Mouse (Mus musculus): Measurements from ENCODE around the gene Itga2.

Itga2 gene

DNA sequence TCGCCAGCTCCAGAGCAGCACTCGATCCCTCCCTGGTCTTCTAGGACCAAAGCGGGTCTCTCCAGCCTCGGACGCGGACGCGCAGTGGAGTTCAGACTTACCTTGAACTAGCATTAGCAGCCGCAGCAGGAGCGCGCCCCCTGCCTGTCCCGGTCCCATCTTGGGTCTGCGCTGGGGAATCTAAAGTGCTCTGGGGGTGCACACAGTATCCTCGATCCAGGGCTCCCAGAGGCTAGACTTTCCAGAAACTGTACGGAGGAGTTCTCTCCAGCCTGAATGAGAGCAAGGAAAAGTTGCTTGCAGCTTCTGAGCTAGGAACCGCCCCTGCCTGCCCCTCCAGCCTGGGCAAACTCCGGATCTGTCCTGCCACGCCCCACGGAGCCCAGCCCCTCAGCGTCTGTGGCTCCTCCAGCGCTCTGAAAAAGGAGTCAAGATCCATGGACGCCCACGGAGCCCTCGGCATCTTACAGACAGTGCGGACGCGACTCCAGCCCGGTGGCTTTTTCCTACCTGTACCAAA, at the start of gene Itga2:
Itga2 (minus strand) TSS at position 326 of the 520 bp plus-strand sequence.
- DNase-seq (ENCODE audit: low read depth, low spot score): peak; percentile 42

- no peak for DNase-seq (ENCODE audit: low read depth, low spot score)
Measured at GRCm38 (mm10) chr13:114980831-114981419, 49.0 kb upstream of the Itga2 start.

DNA sequence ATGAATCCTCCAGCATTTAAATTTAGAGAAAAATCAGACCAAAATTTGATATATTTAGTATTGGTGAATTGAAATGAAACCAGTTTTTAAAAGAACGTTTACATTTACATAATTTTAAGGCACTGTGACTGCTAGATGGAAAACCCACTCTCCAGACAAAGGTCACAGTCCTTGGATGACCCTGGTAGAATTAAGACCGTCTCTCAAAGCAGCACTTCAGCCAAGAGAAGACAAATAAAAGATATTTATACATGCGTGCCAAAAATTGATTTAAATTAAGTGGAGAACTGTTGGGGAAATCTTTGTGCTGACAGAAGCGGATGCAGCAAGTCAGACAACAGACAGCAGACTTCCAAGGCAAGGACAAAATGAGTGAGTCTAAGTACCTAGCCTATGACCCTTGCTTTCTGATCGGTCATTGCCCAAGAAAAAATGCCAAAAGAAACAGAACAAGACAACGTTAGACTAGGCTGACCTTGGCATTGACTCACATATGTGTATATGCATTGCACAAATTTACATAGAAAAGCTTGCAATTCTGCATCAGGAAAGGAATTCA, 42.7 kb upstream of the Itga2 start:
- DNase-seq (ENCODE audit: low read depth, low spot score): no peak

GRCm38 (mm10) chr13:114971905-114972304, 40.0 kb upstream of the Itga2 start:
- no peak for DNase-seq (ENCODE audit: low read depth, low spot score)

- DNase-seq (ENCODE audit: low read depth, low spot score): peak; percentile 46
Measured at GRCm38 (mm10) chr13:114964233-114964632, 32.3 kb upstream of the Itga2 start.

DNA sequence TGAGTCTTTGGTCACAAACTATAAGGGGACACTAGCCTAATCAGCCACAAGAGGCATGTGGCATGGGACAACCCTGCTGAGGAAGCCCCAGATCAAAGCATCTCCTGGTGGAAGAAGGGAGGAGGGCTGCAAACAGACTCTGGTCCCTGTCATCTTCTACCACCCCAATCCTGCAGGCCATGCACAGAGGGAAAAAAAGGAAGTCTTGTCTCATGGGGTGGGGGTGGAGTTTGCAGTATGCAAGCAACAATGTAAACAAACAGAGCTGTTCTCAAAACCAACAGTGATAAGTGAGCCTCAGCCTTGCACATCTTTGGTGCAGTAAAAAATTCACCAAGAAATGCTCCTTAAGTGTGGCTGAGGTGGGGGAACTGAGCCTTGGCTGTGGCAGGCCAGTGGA, 22.6 kb upstream of the Itga2 start:
- no peak for DNase-seq (ENCODE audit: low read depth, low spot score)

DNA sequence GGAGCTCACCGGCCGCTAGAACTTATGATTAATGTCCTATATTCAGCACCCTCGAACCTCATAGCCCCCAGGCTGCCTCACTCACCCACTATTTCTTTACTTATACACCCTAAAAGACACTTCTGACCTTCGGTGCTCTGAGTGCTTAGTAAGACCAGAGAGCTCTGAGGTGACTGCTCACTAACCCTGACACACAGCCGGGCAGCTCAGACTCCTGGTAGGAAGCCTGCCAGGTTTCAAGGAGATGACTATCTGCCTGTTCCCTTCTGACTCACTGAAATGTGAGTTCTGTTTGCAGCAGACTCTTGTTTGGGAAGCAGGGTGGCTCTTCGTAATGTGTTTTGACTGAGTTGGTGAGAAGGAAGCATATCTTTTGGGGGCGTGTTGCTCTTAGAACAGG, 1.6 kb upstream of the Itga2 start:
- no peak for DNase-seq (ENCODE audit: low read depth, low spot score)

GRCm38 (mm10) chr13:114930996-114931649, 777 bp downstream of the Itga2 start:
- no peak for DNase-seq (ENCODE audit: low read depth, low spot score)

DNA sequence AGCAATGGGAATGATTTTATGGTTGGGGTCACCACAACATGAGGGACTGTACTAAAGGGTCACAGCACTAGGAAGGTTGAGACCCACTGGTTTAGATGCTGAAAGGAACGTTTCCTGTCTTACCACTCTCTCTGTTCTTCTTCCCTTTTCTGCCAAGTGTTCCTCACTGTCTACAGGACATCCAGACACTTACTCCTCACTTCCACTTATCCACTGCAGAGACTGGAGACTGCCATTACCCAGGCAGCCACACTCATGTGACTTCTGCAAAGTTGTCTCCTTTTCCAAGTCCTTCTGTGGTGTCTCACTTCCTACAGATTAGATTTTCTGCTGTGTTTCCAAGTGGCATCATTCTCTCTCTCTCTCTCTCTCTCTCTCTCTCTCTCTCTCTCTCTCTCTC, 7.1 kb downstream of the Itga2 start:
- DNase-seq (ENCODE audit: low read depth, low spot score): no peak

GRCm38 (mm10) chr13:114923331-114923730, 8.6 kb downstream of the Itga2 start:
- DNase-seq (ENCODE audit: low read depth, low spot score): no peak

DNA sequence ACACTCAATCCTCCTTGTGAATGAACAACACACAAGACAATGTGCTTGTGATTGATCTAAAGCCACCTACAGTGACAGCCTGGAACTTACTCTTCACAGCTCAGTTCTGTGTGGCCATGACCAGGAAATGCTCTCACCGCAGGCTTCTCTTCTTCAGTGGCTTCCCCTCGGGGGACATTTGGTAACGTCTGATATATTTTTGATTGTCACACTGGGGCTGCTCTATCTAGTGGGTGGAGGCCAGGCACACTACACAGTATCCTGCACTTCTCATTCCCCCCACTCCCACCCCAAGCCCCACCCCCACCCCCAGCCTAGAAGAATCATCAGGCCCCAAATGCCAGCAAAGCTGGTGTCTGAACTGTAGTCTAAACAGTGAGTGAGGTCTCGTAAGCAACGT, 16.1 kb downstream of the Itga2 start:
- DNase-seq (ENCODE audit: low read depth, low spot score): no peak

DNA sequence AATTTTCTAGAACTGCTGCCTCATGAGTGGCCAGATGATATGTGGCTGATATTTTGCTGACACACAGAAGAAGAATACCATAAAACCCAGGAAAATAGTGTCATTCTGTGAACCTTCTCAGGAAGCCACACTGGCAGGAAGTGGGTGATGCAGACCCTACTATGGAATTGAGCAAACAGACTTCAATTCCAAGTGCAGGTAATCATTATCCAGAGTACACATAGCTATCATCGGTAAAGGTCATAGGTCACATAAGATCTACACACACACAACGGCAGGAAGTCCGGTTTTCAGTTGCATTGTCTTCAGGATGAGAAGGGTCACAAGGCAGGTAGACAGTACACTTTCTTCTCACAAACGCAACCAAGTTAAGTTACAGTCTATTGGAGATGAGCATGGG, 16.9 kb downstream of the Itga2 start:
- DNase-seq (ENCODE audit: low read depth, low spot score): no peak

DNA sequence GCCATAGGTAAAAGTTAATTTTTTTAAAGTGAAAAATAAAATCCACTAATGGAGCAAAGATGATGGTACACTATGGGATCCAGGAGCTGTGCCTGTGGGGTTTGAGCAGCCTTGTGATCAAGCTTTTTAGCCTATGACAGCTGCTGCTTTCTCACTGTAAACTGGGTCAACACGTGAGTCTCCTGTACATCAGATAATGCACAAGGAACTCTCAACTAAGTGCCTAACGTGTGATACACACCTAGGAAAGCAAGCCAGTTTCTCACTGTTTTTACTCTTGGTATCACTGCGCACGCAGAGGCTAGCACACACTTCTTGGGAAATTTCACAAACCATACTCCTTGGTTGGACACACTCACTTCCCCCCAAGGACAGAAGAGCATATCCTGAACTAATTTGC, 17.3 kb downstream of the Itga2 start:
- no peak for DNase-seq (ENCODE audit: low read depth, low spot score)

GRCm38 (mm10) chr13:114910629-114911028, 21.3 kb downstream of the Itga2 start:
- DNase-seq (ENCODE audit: low read depth, low spot score): no peak

GRCm38 (mm10) chr13:114909514-114909913, 22.4 kb downstream of the Itga2 start:
- no peak for DNase-seq (ENCODE audit: low read depth, low spot score)

GRCm38 (mm10) chr13:114907876-114908275, 24.0 kb downstream of the Itga2 start:
- DNase-seq (ENCODE audit: low read depth, low spot score): no peak

- DNase-seq (ENCODE audit: low read depth, low spot score): no peak
Measured at GRCm38 (mm10) chr13:114896751-114897386, 35.0 kb downstream of the Itga2 start.

- DNase-seq (ENCODE audit: low read depth, low spot score): no peak
Measured at GRCm38 (mm10) chr13:114895896-114896295, 36.0 kb downstream of the Itga2 start.

- no peak for DNase-seq (ENCODE audit: low read depth, low spot score)
Measured at GRCm38 (mm10) chr13:114894718-114895117, 37.2 kb downstream of the Itga2 start.

GRCm38 (mm10) chr13:114891655-114892054, 40.2 kb downstream of the Itga2 start:
- DNase-seq (ENCODE audit: low read depth, low spot score): no peak

DNA sequence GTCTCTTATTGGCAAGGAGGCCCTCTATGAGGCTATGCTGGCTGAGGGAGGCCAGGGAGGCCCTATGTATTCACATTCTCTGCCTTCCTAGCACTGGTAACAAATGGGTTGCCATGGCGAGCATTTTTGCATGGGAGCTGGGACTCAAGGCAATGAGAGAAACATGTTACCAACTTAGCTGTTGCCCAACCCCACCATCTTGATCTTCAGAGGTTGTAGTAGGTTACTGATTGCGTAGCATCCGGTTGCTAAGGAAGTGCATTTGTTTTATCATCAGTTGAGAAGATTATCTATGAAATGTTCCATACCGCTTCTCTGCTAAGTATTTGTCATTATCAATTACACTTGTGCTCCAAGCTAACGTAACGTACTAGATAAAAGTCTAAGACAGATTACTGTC, 44.2 kb downstream of the Itga2 start:
- no peak for DNase-seq (ENCODE audit: low read depth, low spot score)

- no peak for DNase-seq (ENCODE audit: low read depth, low spot score)
Measured at GRCm38 (mm10) chr13:114887293-114887692, 44.6 kb downstream of the Itga2 start.

- no peak for DNase-seq (ENCODE audit: low read depth, low spot score)
Measured at GRCm38 (mm10) chr13:114885171-114885570, 46.7 kb downstream of the Itga2 start.

Measured in WW6 (cell line).